18 mouse cellular contexts compared by ENCODE assay signal in the genomic region with DNA sequence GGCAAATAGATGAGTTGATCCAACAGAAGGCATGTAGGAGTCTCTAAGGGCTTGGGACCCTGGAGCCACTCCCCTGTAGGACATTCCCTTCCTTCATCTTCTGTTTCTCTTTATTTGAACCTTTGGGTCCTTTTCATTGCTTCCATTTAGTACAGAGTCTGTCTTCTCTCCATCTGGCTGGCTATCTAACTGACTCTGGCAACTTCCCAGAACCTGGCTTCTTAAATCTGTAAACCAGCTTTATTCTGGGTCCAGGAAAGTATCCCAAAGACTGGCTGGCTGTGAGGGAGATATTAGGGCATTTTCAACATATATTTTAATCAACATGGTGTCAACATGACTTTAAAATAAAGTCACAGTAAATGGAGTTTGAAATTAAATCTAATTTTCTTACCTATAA. TPM values are rescaled to one million over a fixed set of nuclear protein-coding genes. Genes with fewer than 3 reads are reported as not detected.
DNase-seq lines count a peak whose midpoint lies in the region; TF ChIP-seq lines count a peak whose summit lies in the region.
"Had no signal": no experiment of that assay in that cellular context is flagged by ENCODE, and none has a peak within 500 bp of the region (broad histone marks: within the 10 kb centered on the region; RNA-seq: fewer than 3 reads in every experiment).

No protein-coding gene starts in this region.

- no peak for TF ChIP-seq POLR2A in brain, embryonic 14.5 days (IDR thresholded peaks at IDR 0.05; ENCODE audit: borderline replicate concordance, extremely low read depth, insufficient read depth, insufficient read length, poor library complexity, severe bottlenecking)

- DNase-seq in cerebellum, adult 18-20 months, result peak; percentile 35
- no peak for DNase-seq in cerebellum, postnatal 36 days
- DNase-seq in cerebellum, postnatal 10 days, result peak; percentile 45 to 56
- no peak for DNase-seq in cerebellum, adult 9-11 months
- peak; percentile 50 for DNase-seq in heart, adult 11 months
- no peak for DNase-seq in heart, adult 8-10 months (ENCODE audit: low spot score)
- peak; percentile 10 for DNase-seq in brain, embryonic 14.5 days (ENCODE audit: low read depth)
- no peak for DNase-seq in liver
- DNase-seq: adrenal gland, adult 2 months; adrenal gland, postnatal 10 days; adrenal gland, postnatal 25 days; embryo, embryonic 11 days; gastrocnemius, adult 2 months had no signal

- no peak for TF ChIP-seq CTCF in brain, embryonic 14.5 days (IDR thresholded peaks at IDR 0.05; ENCODE audit: borderline replicate concordance, extremely low read depth, insufficient read depth, insufficient read length)

RNA-seq across cellular contexts. Expression of gene Gm9747, which starts 4.1 kb away (rescaled TPM):
- total RNA-seq in heart, adult 8-10 months (2022), result not detected
- 0.05 and 0.15 TPM in 2 replicates for polyA plus RNA-seq in brain, embryonic 14.5 days (2012; rRNA removed)
- total RNA-seq: adrenal gland, adult 2 months; adrenal gland, postnatal 10 days; adrenal gland, postnatal 25 days; adrenal gland, postnatal 4 days; common myeloid progenitor, adult 5-6 weeks; gastrocnemius, adult 2 months; MEL had no signal
- polyA plus RNA-seq: adrenal gland, adult 2 months; cerebellum, adult 2 months; erythroblast, embryonic 14.5 days had no signal

Comparison
In these comparisons a context has a peak if more than half of its experiments do, and no peak if none do; other contexts are left out.
1. DNase-seq: peak in cerebellum, adult 18-20 months (2 of 2), cerebellum, postnatal 10 days (2 of 2), heart, adult 11 months (single experiment) and brain, embryonic 14.5 days (single experiment); none in cerebellum, postnatal 36 days (0 of 2), cerebellum, adult 9-11 months (single experiment), heart, adult 8-10 months (single experiment) and liver (single experiment).